Mouse (Mus musculus): ENCODE measurements around the gene Trim65. TPM values are rescaled to one million over a fixed set of nuclear protein-coding genes. Genes with fewer than 3 reads are reported as not detected.

Trim65 gene
- polyA plus RNA-seq, 1 experiment from 2014 or later = 2.7 TPM

GRCm38 (mm10) chr11:116117241-116117640 is 13.7 kb downstream of the Trim65 start:
- Histone ChIP-seq H3K9ac (no peak overlapping the region), H3K27me3 (no peaks in the 10 kb centered on the region), H3K9me3 (no peaks in the 10 kb centered on the region), H3K27ac (replicated peaks) (no peak overlapping the region), H3K36me3 (no peaks in the 10 kb centered on the region), H3K4me3 (no peak overlapping the region), H3K4me2 (no peak overlapping the region), H3K4me1 (replicated peaks) (no peaks in the 10 kb centered on the region)
- whole genome bisulfite sequencing = 74% methylated on average over 12 of the region's 12 CpGs
- ATAC-seq (ENCODE audit: low read depth) = no peak

GRCm38 (mm10) chr11:116111611-116112203 is 19.2 kb downstream of the Trim65 start:
- ATAC-seq (ENCODE audit: low read depth) = no peak
- peaks cover 54% of the 10 kb centered on the region for H3K27me3 ChIP-seq
- H3K27ac ChIP-seq (replicated peaks) = no peak overlapping the region
- peaks cover 34% of the 10 kb centered on the region for H3K4me1 ChIP-seq (replicated peaks)
- no peaks in the 10 kb centered on the region for H3K9me3 ChIP-seq
- H3K4me3 ChIP-seq = no peak overlapping the region
- WGBS = 85% methylated on average over 19 of the region's 19 CpGs
- H3K9ac ChIP-seq = no peak overlapping the region
- no peaks in the 10 kb centered on the region for H3K36me3 ChIP-seq
- H3K4me2 ChIP-seq = no peak overlapping the region

GRCm38 (mm10) chr11:116111067-116111466 is 19.9 kb downstream of the Trim65 start:
- no peak for ATAC-seq (ENCODE audit: low read depth)
- Histone ChIP-seq H3K36me3 (no peaks in the 10 kb centered on the region), H3K27me3 (peaks cover 60% of the 10 kb centered on the region), H3K27ac (replicated peaks) (no peak overlapping the region), H3K4me3 (no peak overlapping the region), H3K4me2 (no peak overlapping the region), H3K9ac (no peak overlapping the region), H3K4me1 (replicated peaks) (peaks cover 40% of the 10 kb centered on the region), H3K9me3 (no peaks in the 10 kb centered on the region)
- 85% methylated on average over 4 of the region's 4 CpGs for WGBS

- WGBS = 36% methylated on average over 10 of the region's 10 CpGs
- peaks cover 65% of the 10 kb centered on the region for H3K27me3 ChIP-seq
- peaks cover 43% of the 10 kb centered on the region for H3K4me1 ChIP-seq (replicated peaks)
- H3K27ac ChIP-seq (replicated peaks) = no peak overlapping the region
- H3K4me2 ChIP-seq = peak overlapping the region; percentile 52
- no peaks in the 10 kb centered on the region for H3K9me3 ChIP-seq
- ATAC-seq (ENCODE audit: low read depth) = no peak
- H3K36me3 ChIP-seq = no peaks in the 10 kb centered on the region
- no peak overlapping the region; the same call in 1 of the 2 replicates for H3K9ac ChIP-seq
- peak overlapping the region; percentile 37; the same call in 1 of the 2 replicates for H3K4me3 ChIP-seq
Measured at GRCm38 (mm10) chr11:116110540-116110939, 20.4 kb downstream of the Trim65 start.

- WGBS = 4% methylated on average over 35 of the region's 35 CpGs
- peaks cover 43% of the 10 kb centered on the region for H3K4me1 ChIP-seq (replicated peaks)
- H3K36me3 ChIP-seq = no peaks in the 10 kb centered on the region
- H3K27ac ChIP-seq (replicated peaks) = no peak overlapping the region
- peaks cover 68% of the 10 kb centered on the region for H3K27me3 ChIP-seq
- peak overlapping the region; percentile 37 for H3K4me3 ChIP-seq
- H3K9me3 ChIP-seq = no peaks in the 10 kb centered on the region
- H3K4me2 ChIP-seq = peak overlapping the region; percentile 52
- peak overlapping the region; percentile 53 for H3K9ac ChIP-seq
- ATAC-seq (ENCODE audit: low read depth) = no peak
Measured at GRCm38 (mm10) chr11:116110131-116110530, 20.8 kb downstream of the Trim65 start.

GRCm38 (mm10) chr11:116109441-116110081 is 21.4 kb downstream of the Trim65 start:
- H3K9ac ChIP-seq = peak overlapping the region; percentile 53
- H3K27me3 ChIP-seq = peaks cover 68% of the 10 kb centered on the region
- H3K27ac ChIP-seq (replicated peaks) = no peak overlapping the region
- 2% methylated on average over 54 of the region's 70 CpGs for WGBS
- peak overlapping the region; percentile 52 for H3K4me2 ChIP-seq
- peaks cover 45% of the 10 kb centered on the region for H3K4me1 ChIP-seq (replicated peaks)
- no peaks in the 10 kb centered on the region for H3K36me3 ChIP-seq
- ATAC-seq (ENCODE audit: low read depth) = no peak
- peak overlapping the region; percentile 37 for H3K4me3 ChIP-seq
- no peaks in the 10 kb centered on the region for H3K9me3 ChIP-seq

- 4% methylated on average over 23 of the region's 23 CpGs for WGBS
Measured at GRCm38 (mm10) chr11:116108464-116109137, 22.3 kb downstream of the Trim65 start.

GRCm38 (mm10) chr11:116107777-116108285 is 23.1 kb downstream of the Trim65 start:
- no peak for ATAC-seq (ENCODE audit: low read depth)
- Histone ChIP-seq H3K9me3 (no peaks in the 10 kb centered on the region), H3K9ac (peak overlapping the region; percentile 10; the same call in 1 of the 2 replicates), H3K4me3 (0 out of 2 replicates have a peak overlapping the region, but pooled peaks have one; percentile 37), H3K4me2 (peak overlapping the region; percentile 52), H3K36me3 (no peaks in the 10 kb centered on the region), H3K27ac (replicated peaks) (no peak overlapping the region), H3K27me3 (peaks cover 68% of the 10 kb centered on the region), H3K4me1 (replicated peaks) (peaks cover 58% of the 10 kb centered on the region)
- 14% methylated on average over 19 of the region's 19 CpGs for WGBS

More at GRCm38 (mm10) chr11:116108464-116109137, 22.3 kb downstream of the Trim65 start:
- no peak overlapping the region for H3K27ac ChIP-seq (replicated peaks)
- peak overlapping the region; percentile 52 for H3K4me2 ChIP-seq
- H3K4me3 ChIP-seq = peak overlapping the region; percentile 37
- no peak for ATAC-seq (ENCODE audit: low read depth)
- peaks cover 54% of the 10 kb centered on the region for H3K4me1 ChIP-seq (replicated peaks)
- H3K9ac ChIP-seq = no peak overlapping the region
- peaks cover 68% of the 10 kb centered on the region for H3K27me3 ChIP-seq
- no peaks in the 10 kb centered on the region for H3K9me3 ChIP-seq
- no peaks in the 10 kb centered on the region for H3K36me3 ChIP-seq

GRCm38 (mm10) chr11:116106963-116107776 is 23.8 kb downstream of the Trim65 start:
- no peak for ATAC-seq (ENCODE audit: low read depth)
- H3K4me1 ChIP-seq (replicated peaks) = peaks cover 62% of the 10 kb centered on the region
- no peak overlapping the region for H3K4me3 ChIP-seq
- no peaks in the 10 kb centered on the region for H3K36me3 ChIP-seq
- H3K9me3 ChIP-seq = no peaks in the 10 kb centered on the region
- WGBS = 24% methylated on average over 14 of the region's 14 CpGs
- H3K9ac ChIP-seq = no peak overlapping the region
- no peak overlapping the region for H3K27ac ChIP-seq (replicated peaks)
- H3K27me3 ChIP-seq = peaks cover 68% of the 10 kb centered on the region
- peak overlapping the region; percentile 52 for H3K4me2 ChIP-seq

- H3K27ac ChIP-seq (replicated peaks) = no peak overlapping the region
- no peak overlapping the region for H3K9ac ChIP-seq
- H3K4me2 ChIP-seq = peak overlapping the region; percentile 25; the same call in 1 of the 2 replicates
- no peaks in the 10 kb centered on the region for H3K36me3 ChIP-seq
- peaks cover 70% of the 10 kb centered on the region for H3K4me1 ChIP-seq (replicated peaks)
- no peak for ATAC-seq (ENCODE audit: low read depth)
- WGBS = 19% methylated on average over 32 of the region's 32 CpGs
- H3K4me3 ChIP-seq = no peak overlapping the region
- peaks cover 61% of the 10 kb centered on the region for H3K27me3 ChIP-seq
- no peaks in the 10 kb centered on the region for H3K9me3 ChIP-seq
Measured at GRCm38 (mm10) chr11:116106154-116106962, 24.6 kb downstream of the Trim65 start.

- WGBS = 98% methylated on average over 2 of the region's 2 CpGs
- H3K4me3 ChIP-seq = no peak overlapping the region
- ATAC-seq (ENCODE audit: low read depth) = no peak
- no peaks in the 10 kb centered on the region for H3K36me3 ChIP-seq
- H3K4me2 ChIP-seq = no peak overlapping the region
- peaks cover 68% of the 10 kb centered on the region for H3K4me1 ChIP-seq (replicated peaks)
- peaks cover 48% of the 10 kb centered on the region for H3K27me3 ChIP-seq
- no peaks in the 10 kb centered on the region for H3K9me3 ChIP-seq
- no peak overlapping the region for H3K27ac ChIP-seq (replicated peaks)
- H3K9ac ChIP-seq = no peak overlapping the region
Measured at GRCm38 (mm10) chr11:116105065-116105464, 25.9 kb downstream of the Trim65 start.
